Mouse (Mus musculus) olfactory bulb, adult 2 months (tissue): ENCODE data around the gene Rab26.

Experiments
- CTCF ChIP-seq: fragments of 200-500 bp; IDR thresholded peaks from 2 replicates; pipeline ENCODE4 v1.5.1; 2012; ENCODE audit warnings: low read depth, mild to moderate bottlenecking, low read length, moderate library complexity; ENCODE audit not compliant: insufficient read depth
- POLR2A ChIP-seq: fragments of 200-500 bp; IDR thresholded peaks from 2 replicates; pipeline ENCODE4 v1.6.1; 2012; ENCODE audit warnings: mild to moderate bottlenecking, low read depth, low read length, moderate library complexity; ENCODE audit not compliant: insufficient read depth

GRCm38 (mm10) chr17:24532045-24532444, 2.0 kb downstream of the Rab26 start:
- TF ChIP-seq POLR2A (no peak), CTCF (no peak)
